Mouse (Mus musculus) spleen, embryonic (tissue): ENCODE data around the gene Moap1.

Experiments used
- CTCF ChIA-PET: fragments of 350-600 bp; sonication (Branson Sonifier 250); formaldehyde crosslinking; loops from one replicate; lab custom pipeline; 2022; lab: Charles Lee

The Moap1 gene

DNA sequence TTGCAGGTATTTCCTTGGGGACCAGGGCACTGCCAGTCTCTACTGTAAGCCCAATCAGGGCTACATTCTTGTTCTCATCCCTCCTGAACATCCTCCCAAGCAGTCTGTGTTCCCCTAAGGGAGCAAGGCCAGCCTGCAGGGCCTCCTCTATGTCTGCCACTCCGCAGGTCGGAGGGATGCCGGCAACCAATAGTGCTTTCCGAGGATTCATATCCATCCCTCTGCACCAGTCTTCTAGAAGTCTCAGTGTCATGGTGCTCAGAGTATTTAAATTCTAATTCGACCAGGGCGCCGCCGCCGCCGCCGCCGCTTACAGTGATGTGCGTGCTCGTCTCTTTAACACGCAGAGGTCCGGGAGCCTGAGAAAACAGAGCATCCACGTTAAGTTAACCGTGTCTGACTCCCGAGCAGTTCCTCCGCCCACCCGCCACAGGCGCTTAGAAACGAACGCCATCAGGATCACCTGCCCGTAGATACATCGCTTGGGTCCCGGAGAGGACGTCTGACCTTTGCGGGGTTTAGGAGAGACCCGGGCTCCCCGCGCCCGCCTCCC lies 349 bp downstream of the Moap1 start:
- CTCF ChIA-PET: no interaction called here

- CTCF ChIA-PET: interaction anchor here (0.5 kb wide), 1 partner anchor 123 kb away, joined by 4 read pairs; no protein-coding TSS in a partner anchor
These were observed 1.4 kb downstream of the Moap1 start for GRCm38 (mm10) chr12:102742056-102742455.

DNA sequence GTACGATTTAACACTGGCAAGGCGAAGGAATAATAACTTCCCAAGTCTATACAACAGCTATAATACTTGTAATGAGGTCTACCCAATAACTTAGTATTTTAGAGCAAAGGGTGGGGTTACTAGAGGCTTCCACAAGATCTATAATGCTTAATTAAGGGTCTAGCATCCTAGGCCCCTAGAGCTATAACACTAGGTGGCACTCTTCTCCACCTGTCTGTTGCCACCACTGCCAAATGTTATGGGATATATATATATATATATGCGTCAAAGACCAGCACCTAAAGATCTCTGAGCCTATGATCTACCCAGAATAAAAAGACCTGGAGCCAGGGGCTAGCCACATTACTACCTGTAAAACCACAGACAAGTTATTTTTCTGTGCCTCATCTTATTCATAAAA lies 3.2 kb downstream of the Moap1 start:
- CTCF ChIA-PET: interaction anchor here (0.6 to 1.1 kb wide), 6 partner anchors 10 to 758 kb away, joined by 3 to 14 read pairs (median 4); no protein-coding TSS in a partner anchor

GRCm38 (mm10) chr12:102739096-102739495 lies 4.4 kb downstream of the Moap1 start:
- CTCF ChIA-PET: interaction anchor here (0.6 to 0.7 kb wide), 2 partner anchors 48 to 291 kb away, joined by 3 to 9 read pairs; no protein-coding TSS in a partner anchor

DNA sequence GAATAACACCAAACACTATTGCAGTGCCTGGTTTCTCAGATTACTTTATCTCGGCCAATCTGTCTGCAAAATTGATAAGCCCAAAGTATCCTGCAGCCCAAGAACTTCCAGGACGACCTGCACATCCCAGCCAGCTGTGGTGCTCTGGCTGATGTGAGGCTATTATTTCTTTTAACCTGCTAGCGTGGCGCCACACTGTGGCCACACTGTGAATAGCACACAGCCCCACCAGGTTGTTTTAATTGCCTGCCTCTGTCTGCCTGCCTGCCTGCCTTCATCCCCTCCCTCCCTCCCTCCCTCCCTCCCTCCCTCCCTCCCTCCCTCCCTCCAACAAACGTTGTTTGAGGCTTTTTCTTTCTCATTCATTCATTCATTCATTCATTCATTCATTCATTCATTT lies 10.1 kb downstream of the Moap1 start:
- CTCF ChIA-PET: no interaction called here

DNA sequence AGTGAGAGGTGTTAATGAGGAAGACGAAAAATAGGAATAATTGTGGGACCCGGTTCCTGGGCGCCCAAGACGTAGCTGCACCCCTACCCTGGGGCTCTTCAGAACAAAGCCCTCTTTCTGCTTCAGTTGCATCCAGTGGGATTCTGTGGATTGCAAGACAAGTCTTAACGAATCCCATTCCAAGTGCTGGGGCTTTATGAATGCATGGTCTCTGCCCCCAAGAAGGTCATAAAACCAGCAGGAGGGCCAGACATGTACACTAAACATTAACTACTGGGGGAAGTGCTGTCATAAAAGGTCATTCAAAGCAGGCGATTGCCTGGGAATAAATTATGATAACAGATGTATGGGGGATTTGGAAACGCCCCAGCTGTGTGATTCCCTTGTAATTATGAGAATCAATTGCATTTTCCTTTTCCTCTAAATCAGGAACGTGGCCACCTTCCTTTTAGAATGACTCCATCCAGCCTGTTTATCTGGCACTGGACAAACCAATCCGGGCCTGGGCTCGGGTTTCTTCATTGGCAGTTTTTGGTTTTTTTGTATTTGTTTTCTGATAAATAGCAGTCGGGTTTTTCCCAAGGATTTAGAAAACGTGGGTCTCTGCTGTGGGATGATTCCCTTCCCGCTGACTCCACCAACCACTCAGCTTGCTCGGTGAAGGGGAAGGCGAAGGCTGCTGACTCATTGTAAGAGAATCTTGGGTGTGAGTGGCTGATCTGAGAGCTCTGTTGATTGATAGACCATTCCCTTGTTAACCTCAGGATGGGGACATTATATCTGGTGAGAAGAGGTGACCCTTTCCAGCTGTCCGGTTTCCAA lies 12.5 kb downstream of the Moap1 start:
- CTCF ChIA-PET: no interaction called here

DNA sequence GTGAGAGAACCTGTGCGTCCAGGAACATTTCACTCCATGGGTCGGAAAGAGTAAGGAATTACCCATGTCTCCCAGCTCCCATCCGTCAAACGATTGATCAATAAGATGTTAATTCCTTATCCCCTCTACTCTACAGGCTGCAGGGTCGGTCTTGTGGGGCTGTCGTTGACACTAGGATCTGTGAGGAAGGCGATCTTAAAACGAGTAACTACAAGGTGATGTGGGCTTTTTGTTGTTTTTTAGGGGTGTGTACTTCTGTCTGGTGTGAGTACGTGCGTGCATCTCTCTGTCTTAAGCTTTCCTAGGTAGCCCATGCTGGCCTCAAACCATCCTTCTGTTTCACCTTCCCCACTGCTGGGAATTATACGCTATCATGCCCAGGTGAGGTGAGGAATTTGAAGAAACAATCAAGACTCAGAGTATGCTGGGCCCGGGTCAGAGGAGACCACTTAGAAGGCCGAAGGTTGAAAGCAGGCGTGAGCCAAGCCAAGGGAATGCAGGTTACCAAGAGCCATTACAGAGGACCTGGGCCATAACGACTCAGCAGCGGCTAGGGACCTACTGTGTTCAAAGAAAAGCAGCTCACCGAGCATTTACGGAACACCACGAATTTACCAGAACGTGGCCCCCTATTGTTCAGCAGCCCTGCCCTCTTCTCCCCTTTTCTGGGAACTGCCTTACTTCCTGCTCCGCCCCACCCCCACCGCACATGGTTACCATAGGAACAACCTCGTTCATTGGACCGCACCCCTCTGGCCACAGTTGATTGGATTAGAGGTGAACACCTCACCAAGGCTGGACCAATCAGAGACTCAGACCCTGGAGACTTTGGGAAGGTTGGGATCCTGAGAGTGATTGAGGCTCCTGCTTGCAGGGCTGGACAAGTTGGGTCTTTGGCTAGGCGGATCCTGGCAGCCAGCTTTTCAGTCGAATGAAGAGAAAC lies 13.3 kb downstream of the Moap1 start:
- CTCF ChIA-PET: no interaction called here

- CTCF ChIA-PET: no interaction called here
These were observed 17.7 kb downstream of the Moap1 start for GRCm38 (mm10) chr12:102725761-102726175.

- CTCF ChIA-PET: no interaction called here
These were observed 18.3 kb downstream of the Moap1 start for GRCm38 (mm10) chr12:102725146-102725545.

- CTCF ChIA-PET: no interaction called here
These were observed 19.6 kb downstream of the Moap1 start for GRCm38 (mm10) chr12:102723861-102724260.

DNA sequence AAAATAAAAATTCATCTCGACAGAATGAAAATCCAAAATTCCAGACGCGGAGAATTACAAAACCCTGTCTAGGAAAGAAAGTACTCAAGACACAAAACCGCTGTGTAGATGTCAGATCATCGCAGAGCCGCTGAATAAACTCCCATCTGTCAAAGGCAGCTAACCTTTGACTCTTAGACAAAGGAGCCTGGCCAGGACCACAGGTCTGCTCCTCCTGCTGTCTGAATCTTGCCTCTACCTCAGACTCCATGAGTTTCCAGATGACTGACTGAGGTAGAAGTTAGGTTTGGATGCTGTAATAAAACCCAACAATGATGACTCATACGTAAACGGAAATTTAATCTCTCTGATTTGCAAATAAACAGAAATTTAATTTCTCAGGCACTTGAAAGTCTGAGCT lies 20.5 kb downstream of the Moap1 start:
- CTCF ChIA-PET: no interaction called here

GRCm38 (mm10) chr12:102722451-102722850 lies 21.0 kb downstream of the Moap1 start:
- CTCF ChIA-PET: no interaction called here

DNA sequence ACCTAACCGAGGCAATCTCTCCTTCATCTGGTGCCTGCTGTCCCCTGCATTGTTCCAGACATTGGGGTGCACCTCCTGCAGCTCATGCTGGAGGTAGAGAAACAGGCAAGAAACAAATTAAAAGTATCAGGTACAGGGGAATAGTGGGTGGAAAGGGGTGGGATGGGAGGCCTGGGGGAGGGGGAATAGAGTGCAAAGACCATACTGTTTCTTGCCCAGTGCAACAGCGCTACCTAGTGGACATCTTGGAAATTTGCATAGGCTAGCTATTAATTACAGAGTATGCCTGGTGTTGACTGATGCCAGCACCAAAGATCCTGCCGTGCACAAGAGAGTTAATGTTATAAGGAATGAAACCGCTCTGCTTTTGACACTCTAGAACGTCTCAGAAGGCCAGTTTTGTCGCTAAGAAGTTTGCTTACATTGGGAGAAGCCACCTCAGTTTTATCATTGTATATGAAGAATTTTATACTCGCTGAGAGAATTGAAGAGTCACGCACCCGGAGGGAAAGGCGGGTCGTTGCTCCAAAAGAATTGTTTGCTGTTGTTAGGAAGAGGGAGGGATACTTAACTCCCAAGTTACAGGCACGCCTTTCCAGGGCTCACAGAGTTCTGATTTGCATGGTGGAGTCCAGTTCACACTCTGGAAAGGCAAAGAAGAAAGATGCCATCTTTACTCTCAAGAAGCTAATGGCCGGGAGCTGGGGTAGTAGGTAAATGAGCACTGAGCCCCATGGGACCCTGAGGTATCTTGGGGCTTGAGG lies 23.7 kb downstream of the Moap1 start:
- CTCF ChIA-PET: interaction anchor here (0.7 to 1.4 kb wide), 6 partner anchors 20 to 1530 kb away, joined by 3 to 4 read pairs (median 3); no protein-coding TSS in a partner anchor

DNA sequence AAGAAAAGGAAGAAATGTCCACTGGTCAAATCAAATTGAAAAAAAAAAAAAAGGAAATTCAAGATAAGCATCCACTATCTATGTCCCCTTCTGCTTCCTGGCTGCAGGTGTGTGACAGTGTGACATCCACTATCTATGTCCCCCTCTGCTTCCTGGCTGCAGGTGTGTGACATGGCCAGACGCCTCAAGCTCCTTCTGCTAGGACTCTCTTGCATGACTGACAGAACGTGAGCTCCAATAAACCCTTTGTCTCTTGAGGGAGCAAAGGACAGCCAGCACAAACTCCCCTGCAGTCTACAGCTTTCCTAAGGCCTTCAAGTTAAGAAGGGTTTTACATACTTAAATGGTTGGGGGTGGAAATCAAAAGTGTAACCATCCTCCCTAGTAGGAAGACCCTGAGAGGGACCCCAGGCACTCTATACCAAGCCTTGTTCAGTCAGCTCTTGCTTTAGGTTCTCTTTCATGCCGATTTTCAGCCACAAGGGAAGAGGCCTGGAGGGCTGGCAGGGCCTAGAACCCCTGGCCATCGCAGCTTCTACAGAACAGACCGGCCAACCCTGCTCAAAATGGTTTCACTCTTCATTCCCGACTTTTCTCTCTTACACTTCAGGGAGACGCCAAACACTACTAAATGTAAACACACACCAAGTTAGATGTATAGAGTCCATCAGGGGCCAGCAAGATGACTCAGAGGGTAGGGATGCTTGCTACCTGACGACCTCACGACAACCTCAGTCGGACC lies 28.6 kb downstream of the Moap1 start:
- CTCF ChIA-PET: interaction anchor here (0.5 to 0.7 kb wide), 4 partner anchors 67 to 231 kb away, joined by 3 to 5 read pairs (median 4); no protein-coding TSS in a partner anchor

GRCm38 (mm10) chr12:102714116-102714515 lies 29.3 kb downstream of the Moap1 start:
- CTCF ChIA-PET: interaction anchor here (0.6 to 0.7 kb wide), 4 partner anchors 16 to 230 kb away, joined by 3 to 5 read pairs (median 4); no protein-coding TSS in a partner anchor

DNA sequence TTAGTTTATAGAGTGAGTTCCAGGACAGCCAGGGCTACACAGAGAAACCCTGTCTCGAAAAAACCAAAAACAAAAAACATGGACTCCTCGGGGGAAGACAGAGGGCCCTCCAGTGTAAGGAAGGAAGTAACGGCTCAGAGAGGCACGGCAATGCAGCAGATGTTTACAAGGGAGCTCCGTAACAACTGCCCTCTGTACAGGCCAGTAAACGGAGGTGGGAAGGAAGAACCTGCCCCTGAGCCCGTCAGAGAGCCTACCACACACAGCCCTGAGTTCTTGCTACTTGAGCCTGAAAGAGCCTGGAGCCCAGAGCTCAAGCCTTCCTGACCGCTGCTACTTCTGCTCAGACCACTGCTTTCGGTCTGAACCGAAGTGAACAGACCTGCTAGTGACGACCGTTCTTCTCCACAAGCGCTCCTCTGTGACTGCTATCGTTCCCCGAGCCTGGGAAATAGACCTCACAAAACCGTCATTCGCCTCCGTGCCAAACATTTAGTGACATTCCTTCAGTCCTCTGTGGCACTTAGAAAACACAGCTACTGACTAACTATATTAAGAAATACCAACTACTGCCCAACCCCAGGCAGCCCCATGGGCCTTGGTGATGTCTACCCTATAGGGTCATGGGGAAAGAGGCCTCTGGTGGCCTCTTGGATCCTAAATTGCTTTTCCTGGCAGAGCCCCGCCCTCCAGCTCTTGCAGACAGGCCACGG lies 30.2 kb downstream of the Moap1 start:
- CTCF ChIA-PET: interaction anchor here (0.7 to 0.9 kb wide), 2 partner anchors 16 to 734 kb away, joined by 3 to 4 read pairs; no protein-coding TSS in a partner anchor

- CTCF ChIA-PET: no interaction called here
These were observed 32.5 kb downstream of the Moap1 start for GRCm38 (mm10) chr12:102710851-102711375.

- CTCF ChIA-PET: no interaction called here
These were observed 33.6 kb downstream of the Moap1 start for GRCm38 (mm10) chr12:102709896-102710295.

DNA sequence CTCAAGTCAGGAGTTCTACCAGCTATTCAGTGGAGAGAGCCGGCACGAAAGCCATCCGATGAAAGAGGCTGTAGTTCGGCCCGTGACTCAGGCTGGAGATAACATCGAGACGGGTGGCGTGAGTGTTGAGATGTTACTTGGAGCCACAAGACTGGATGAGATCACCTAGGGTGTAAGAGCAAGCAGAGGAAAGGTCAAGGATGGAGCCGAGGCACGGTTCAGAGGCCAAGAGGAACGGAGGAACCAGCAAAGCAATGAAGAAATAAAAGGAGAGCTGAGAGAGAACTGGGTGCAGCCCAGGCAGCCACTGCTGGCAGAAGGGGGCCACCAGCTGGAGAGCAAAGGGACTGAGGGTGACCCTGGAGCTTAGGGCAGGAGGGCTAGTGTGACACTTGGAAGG lies 35.2 kb downstream of the Moap1 start:
- CTCF ChIA-PET: no interaction called here
